Mouse (Mus musculus) kidney, adult 2 months (tissue): ENCODE data around the gene Dgki.

Experiments
- CTCF ChIP-seq: fragments of 200-500 bp; conservative IDR thresholded peaks from 2 replicates; pipeline ENCODE4 v1.5.1; 2011; ENCODE audit warnings: low read depth, mild to moderate bottlenecking, control low read depth, low read length, moderate library complexity, mixed read lengths; ENCODE audit not compliant: insufficient read depth, insufficient read length
- POLR2A ChIP-seq: fragments of 200-500 bp; IDR thresholded peaks from one replicate; pipeline ENCODE4 v1.6.1; 2011; ENCODE audit warnings: low read depth, low read length, control low read depth

- TF ChIP-seq CTCF, result no peak
- no peak for TF ChIP-seq POLR2A
These were observed 271.7 kb downstream of the Dgki start for GRCm38 (mm10) chr6:37028300-37028699.
